Mouse (Mus musculus): Measurements from ENCODE around the gene Gmeb1. TPM values are rescaled to one million over a fixed set of nuclear protein-coding genes. Genes with fewer than 3 reads are reported as not detected.
"Not testable (repeated sequence)": the region's sequence is repeated elsewhere in the genome, so short reads cannot be mapped to it uniquely, and the experiment has no call there.

The Gmeb1 gene
- total and polyA plus RNA-seq, 3 experiments: 9.9 to 29.6 TPM; not detected in 1

DNA sequence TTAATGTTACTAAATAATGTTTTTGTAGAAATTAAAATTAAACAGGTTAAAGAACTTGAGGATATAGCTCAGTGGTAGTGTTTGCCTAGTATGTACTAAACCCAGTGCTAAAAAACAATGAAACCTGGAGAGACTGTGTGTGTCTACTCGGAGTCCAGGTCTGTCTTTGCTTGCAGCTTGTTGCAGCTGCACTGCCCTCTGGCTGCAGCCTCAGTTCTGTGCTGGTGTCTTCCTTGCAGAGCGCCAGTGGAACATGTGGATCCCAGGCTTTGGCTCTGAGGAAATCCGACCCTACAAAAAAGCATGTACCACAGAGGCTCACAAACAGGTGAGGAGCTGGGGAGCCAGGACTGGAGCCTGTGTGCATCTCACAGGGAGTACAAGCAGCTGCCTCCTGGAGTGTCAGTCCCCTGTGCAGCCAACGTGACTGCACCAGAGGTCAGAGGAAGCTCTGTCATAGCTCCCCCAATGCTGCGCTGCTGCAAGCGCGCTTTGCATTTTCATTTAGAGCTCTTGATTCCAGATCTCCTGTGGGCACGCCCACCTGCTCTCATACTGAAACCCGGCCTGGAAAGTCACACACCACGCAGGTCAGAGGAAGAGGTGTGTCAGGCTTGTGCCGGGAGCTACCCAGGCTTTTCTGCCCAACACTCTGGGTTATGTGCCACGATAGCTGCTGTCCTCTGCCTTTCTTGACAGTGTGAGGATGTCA, 30.4 kb upstream of the Gmeb1 start:
- no peak for TF ChIP-seq ZKSCAN1 (IDR thresholded peaks at IDR 0.05; ENCODE audit: low read depth, low read length)
- TF ChIP-seq TCF12 (IDR thresholded peaks at IDR 0.05; ENCODE audit: low read depth, low read length): no peak
- no peak for TF ChIP-seq SIN3A (IDR thresholded peaks at IDR 0.05; ENCODE audit: low read length)
- TF ChIP-seq GATA1 (IDR thresholded peaks at IDR 0.05; ENCODE audit: low read depth, low read length): no peak
- no peak for TF ChIP-seq USF1 (IDR thresholded peaks at IDR 0.05; ENCODE audit: low read depth, low read length)
- TF ChIP-seq CTCF (IDR thresholded peaks at IDR 0.05 in 2 of 3, conservative IDR thresholded peaks at IDR 0.05 in 1 of 3; ENCODE audit: control insufficient read depth in 1 of 3, insufficient read depth in 1 of 3, low read depth in 2 of 3, low read length in 3 of 3, poor library complexity in 1 of 3, severe bottlenecking in 1 of 3): peak in 2 of 3 experiments; percentile 7 to 28; a peak in 3 of 6 replicates
- peak; percentile 19; the same call in 1 of the 2 replicates for TF ChIP-seq SMC3 (IDR thresholded peaks at IDR 0.05; ENCODE audit: low read depth, low read length)
- TF ChIP-seq TBP (IDR thresholded peaks at IDR 0.05; ENCODE audit: low read depth, low read length): no peak
- Histone ChIP-seq H3K27ac (ENCODE audit: control insufficient read depth, low read depth, low read length) (no peak overlapping the region), H3K27me3 (ENCODE audit: control insufficient read depth in 1 of 2, insufficient read depth in 2 of 2, low read length in 2 of 2) (no peaks in the 10 kb centered on the region), H3K79me2 (ENCODE audit: control insufficient read depth, insufficient read depth, low read length, poor library complexity) (no peaks in the 10 kb centered on the region), H3K9me3 (replicated peaks; ENCODE audit: insufficient read depth, low read length) (no peaks in the 10 kb centered on the region), H3K36me3 (ENCODE audit: control insufficient read depth in 1 of 2, insufficient read depth in 2 of 2, low read length in 2 of 2) (peaks cover 0 to 7% of the 10 kb centered on the region in 2 experiments; a peak in 2 of 4 replicates), H3K4me3 (ENCODE audit: control insufficient read depth in 1 of 2, insufficient read depth in 1 of 2, low read depth in 2 of 2, low read length in 2 of 2) (no peak overlapping the region), H3K4me1 (ENCODE audit: control insufficient read depth in 1 of 2, insufficient read depth in 2 of 2, low read length in 2 of 2) (no peaks in the 10 kb centered on the region), H3K9ac (ENCODE audit: control insufficient read depth, low read depth, low read length, poor library complexity, severe bottlenecking) (no peak overlapping the region)
- DNase-seq (ENCODE audit: low read depth, low spot score): no peak

DNA sequence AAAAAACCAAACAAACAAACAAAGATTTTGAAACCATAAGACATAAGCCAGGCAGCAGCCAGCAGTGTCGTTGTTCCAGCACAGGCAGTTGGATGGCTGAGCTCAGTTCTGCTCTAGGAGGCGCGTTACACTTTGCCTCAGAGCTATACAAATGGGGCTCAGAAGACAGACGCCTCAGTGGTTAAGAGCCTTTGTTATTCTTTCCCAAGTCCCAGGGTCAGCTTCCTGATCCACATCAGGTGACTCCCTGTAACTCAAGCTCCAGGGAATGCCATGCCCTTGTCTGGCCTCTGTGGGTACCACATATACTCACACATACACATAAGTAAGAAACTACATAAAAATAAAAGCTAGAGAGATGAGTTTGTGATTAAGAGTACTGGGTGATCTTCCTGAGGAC, 29.7 kb upstream of the Gmeb1 start:
- TF ChIP-seq ETS1 (IDR thresholded peaks at IDR 0.05; ENCODE audit: low read depth, low read length) (no peak), GABPA (IDR thresholded peaks at IDR 0.05; ENCODE audit: low read depth, low read length) (no peak), MYB (IDR thresholded peaks at IDR 0.05; ENCODE audit: low read depth, low read length) (no peak), USF2 (IDR thresholded peaks at IDR 0.05; ENCODE audit: borderline replicate concordance in 1 of 2, insufficient read depth in 1 of 2, low read depth in 1 of 2, low read length in 2 of 2) (no peak)
- Histone ChIP-seq H3K9ac (ENCODE audit: control insufficient read depth, low read depth, low read length, poor library complexity, severe bottlenecking) (no peak overlapping the region), H3K27ac (ENCODE audit: control insufficient read depth, low read depth, low read length) (no peak overlapping the region), H3K36me3 (ENCODE audit: control insufficient read depth in 1 of 2, insufficient read depth in 2 of 2, low read length in 2 of 2) (peaks cover 0 to 11% of the 10 kb centered on the region in 2 experiments; a peak in 2 of 4 replicates), H3K4me1 (ENCODE audit: control insufficient read depth in 1 of 2, insufficient read depth in 2 of 2, low read length in 2 of 2) (no peaks in the 10 kb centered on the region), H3K79me2 (ENCODE audit: control insufficient read depth, insufficient read depth, low read length, poor library complexity) (no peaks in the 10 kb centered on the region), H3K27me3 (ENCODE audit: control insufficient read depth in 1 of 2, insufficient read depth in 2 of 2, low read length in 2 of 2) (no peaks in the 10 kb centered on the region), H3K9me3 (replicated peaks; ENCODE audit: insufficient read depth, low read length) (no peaks in the 10 kb centered on the region), H3K4me3 (ENCODE audit: control insufficient read depth in 1 of 2, insufficient read depth in 1 of 2, low read depth in 2 of 2, low read length in 2 of 2) (no peak overlapping the region)
- no peak for DNase-seq (ENCODE audit: low read depth, low spot score)

DNA sequence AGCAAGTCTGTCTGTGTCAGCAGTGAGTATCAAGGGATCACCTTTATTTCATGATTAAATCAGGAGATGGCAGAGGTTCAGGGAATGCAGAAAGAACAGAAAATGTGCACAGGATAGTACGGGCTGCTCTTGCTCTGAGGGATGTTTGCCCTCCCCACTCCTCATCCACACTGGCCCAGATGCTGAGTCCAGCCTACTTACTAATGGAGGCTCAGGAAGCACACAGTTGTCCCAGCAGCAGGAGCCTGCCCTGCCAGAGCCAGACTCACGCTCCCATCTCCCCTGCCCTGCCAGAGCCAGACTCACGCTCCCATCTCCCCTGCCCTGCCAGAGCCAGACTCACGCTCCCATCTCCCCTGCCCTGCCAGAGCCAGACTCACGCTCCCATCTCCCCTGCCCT, 27.4 kb upstream of the Gmeb1 start:
- H3K4me1 ChIP-seq (ENCODE audit: control insufficient read depth in 1 of 2, insufficient read depth in 2 of 2, low read length in 2 of 2); H3K9me3 ChIP-seq (replicated peaks; ENCODE audit: insufficient read depth, low read length); H3K27ac ChIP-seq (ENCODE audit: control insufficient read depth, low read depth, low read length); H3K9ac ChIP-seq (ENCODE audit: control insufficient read depth, low read depth, low read length, poor library complexity, severe bottlenecking); H3K79me2 ChIP-seq (ENCODE audit: control insufficient read depth, insufficient read depth, low read length, poor library complexity); H3K4me3 ChIP-seq (ENCODE audit: control insufficient read depth in 1 of 2, insufficient read depth in 1 of 2, low read depth in 2 of 2, low read length in 2 of 2); DNase-seq (ENCODE audit: low read depth, low spot score); H3K27me3 ChIP-seq (ENCODE audit: control insufficient read depth in 1 of 2, insufficient read depth in 2 of 2, low read length in 2 of 2): not testable (repeated sequence)
- H3K36me3 ChIP-seq (ENCODE audit: control insufficient read depth in 1 of 2, insufficient read depth in 2 of 2, low read length in 2 of 2): peaks cover 0 to 16% of the 10 kb centered on the region in 2 experiments; a peak in 2 of 4 replicates

All from MEL (cell line).